Mouse (Mus musculus) midbrain, embryonic 14.5 days (tissue): Measurements from ENCODE around the gene Brat1. TPM values are rescaled to one million over a fixed set of nuclear protein-coding genes. Genes with fewer than 3 reads are reported as not detected.

Experiments
- ATAC-seq: fragments of 200-750 bp; cut with Nextera tagmentation; 2 replicates; pipeline ENCODE4 v1.8.0; 2017; ENCODE audit warnings: moderate number of reproducible peaks, moderate library complexity; ENCODE audit not compliant: low FRiP score, low TSS enrichment
- DNase-seq: peaks from one replicate; pipeline ENCODE4 v3.0.0-alpha.2; 2015
- H3K27ac ChIP-seq: fragments of 300-500 bp; sonication (generic); replicated peaks from 2 replicates; pipeline ENCODE4 v1.5.1; 2014; ENCODE audit warnings: mild to moderate bottlenecking, low read depth, low read length, moderate library complexity
- H3K27me3 ChIP-seq: fragments of 300-500 bp; sonication (generic); 2 replicates; pipeline ENCODE4 v1.6.1; 2014; ENCODE audit warnings: low read length, control low read depth, mixed read lengths; ENCODE audit not compliant: control insufficient read depth, insufficient read depth
- H3K36me3 ChIP-seq: fragments of 300-500 bp; sonication (generic); 2 replicates; pipeline ENCODE4 v1.6.1; 2014; ENCODE audit warnings: low read length, control low read depth; ENCODE audit not compliant: control insufficient read depth, insufficient read depth
- H3K4me1 ChIP-seq: fragments of 300-500 bp; sonication (generic); 2 replicates; pipeline ENCODE4 v1.6.1; 2014; ENCODE audit warnings: mild to moderate bottlenecking, antibody characterized with exemption, low read length, control low read depth; ENCODE audit not compliant: control insufficient read depth, insufficient read depth
- H3K4me2 ChIP-seq: fragments of 300-500 bp; sonication (generic); 2 replicates; pipeline ENCODE4 v1.6.1; 2014; ENCODE audit warnings: mild to moderate bottlenecking, low read length, moderate library complexity
- H3K4me3 ChIP-seq: fragments of 300-500 bp; sonication (generic); replicated peaks from 2 replicates; pipeline ENCODE4 v1.5.1; 2014; ENCODE audit warnings: low read depth, low read length
- H3K9ac ChIP-seq: fragments of 300-500 bp; sonication (generic); replicated peaks from 2 replicates; pipeline ENCODE4 v1.6.1; 2014; ENCODE audit warnings: mild to moderate bottlenecking, low read length, moderate library complexity
- H3K9me3 ChIP-seq: fragments of 300-500 bp; sonication (generic); 2 replicates; pipeline ENCODE4 v1.6.1; 2016; ENCODE audit warnings: low read length, control low read depth, mixed read lengths; ENCODE audit not compliant: control insufficient read depth
- WGBS: fragments of 180-500 bp; shearing (Covaris S2); extraction: QIAGEN DNeasy Blood & Tissue Kit; methylation state at CpG from one replicate; pipeline ENCODE4 v1.1.7; 2014; 5-methylcytosine and 5-hydroxymethylcytosine counted together
- polyA plus RNA-seq: library from polyadenylated mRNA; unstranded; fragments of >200 nt; fragmentation: Nextera tagmentation; extraction: Ambion mirVana; gene quantifications from 2 replicates; pipeline ENCODE4 v1.2.1, GENCODE M21; 2014

The Brat1 gene
- polyA plus RNA-seq, 1 experiment from 2014 or later = 19.0 TPM

DNA sequence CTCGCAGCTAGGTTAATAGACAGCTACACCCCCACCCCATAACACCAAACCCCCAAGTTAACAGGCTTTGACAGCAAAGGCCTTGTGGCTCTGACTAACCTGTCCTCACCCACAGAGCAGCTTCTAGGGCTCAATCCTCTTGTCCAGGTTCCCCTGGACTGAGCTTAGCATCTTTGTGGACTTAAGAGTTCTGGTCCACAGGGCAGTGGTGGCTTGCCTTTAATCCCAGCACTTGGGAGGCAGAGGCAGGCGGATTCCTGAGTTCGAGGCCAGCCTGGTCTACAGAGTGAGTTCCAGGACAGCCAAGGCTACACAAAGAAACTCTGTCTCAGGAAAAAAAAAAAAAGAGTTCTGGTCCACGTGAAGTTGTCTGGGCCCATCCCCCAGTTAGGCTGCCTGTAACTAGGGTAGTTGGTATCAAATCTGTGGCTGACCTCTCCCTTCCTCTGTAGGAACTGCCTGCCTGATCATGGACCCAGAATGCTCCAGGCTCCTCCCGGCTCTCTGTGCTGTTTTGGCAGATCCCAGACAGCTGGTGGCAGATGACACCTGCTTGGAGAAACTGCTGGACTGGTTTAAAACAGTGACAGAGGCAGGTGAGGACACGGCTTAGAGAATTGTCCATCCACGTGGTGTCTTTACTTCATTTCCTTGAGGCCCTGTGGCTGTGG lies 825 bp downstream of the Brat1 start:
- peaks cover 13% of the 10 kb centered on the region for H3K36me3 ChIP-seq
- ATAC-seq = no peak
- 69% methylated on average over 7 of the region's 7 CpGs for WGBS
- H3K9me3 ChIP-seq = no peaks in the 10 kb centered on the region
- peak overlapping the region; percentile 78; the same call in 1 of the 2 replicates for H3K27ac ChIP-seq
- H3K4me3 ChIP-seq = peak overlapping the region; percentile 56
- H3K4me2 ChIP-seq = peak overlapping the region; percentile 65
- peak overlapping the region; percentile 70 for H3K9ac ChIP-seq
- peaks cover 22% of the 10 kb centered on the region for H3K4me1 ChIP-seq
- no peak for DNase-seq
- H3K27me3 ChIP-seq = no peaks in the 10 kb centered on the region

DNA sequence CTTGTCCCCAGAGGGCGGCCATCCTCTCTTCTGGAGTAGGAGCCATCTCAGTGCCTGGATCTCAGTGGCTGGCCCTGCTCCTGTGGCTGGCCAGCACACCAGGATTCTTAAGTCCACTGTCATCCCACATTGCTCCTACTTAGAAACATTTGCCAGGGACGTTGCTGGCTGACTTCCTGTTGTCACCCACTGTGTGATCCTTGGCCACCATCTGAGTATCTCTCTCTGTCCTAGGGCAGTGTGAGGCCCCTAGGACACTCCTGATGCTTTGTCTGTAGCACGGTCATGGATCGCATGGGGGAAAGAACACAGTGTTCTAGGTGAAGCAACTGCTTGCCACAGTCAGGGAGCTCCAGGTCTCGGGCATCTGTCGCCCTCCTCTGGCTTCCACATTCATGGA lies 5.5 kb downstream of the Brat1 start:
- ATAC-seq (no peak), DNase-seq (no peak)
- Histone ChIP-seq H3K4me1 (peaks cover 8% of the 10 kb centered on the region), H3K27ac (no peak overlapping the region), H3K9ac (no peak overlapping the region), H3K9me3 (no peaks in the 10 kb centered on the region), H3K36me3 (peaks cover 59% of the 10 kb centered on the region), H3K4me2 (no peak overlapping the region), H3K4me3 (no peak overlapping the region), H3K27me3 (no peaks in the 10 kb centered on the region)
- 90% methylated on average over 6 of the region's 6 CpGs for WGBS

DNA sequence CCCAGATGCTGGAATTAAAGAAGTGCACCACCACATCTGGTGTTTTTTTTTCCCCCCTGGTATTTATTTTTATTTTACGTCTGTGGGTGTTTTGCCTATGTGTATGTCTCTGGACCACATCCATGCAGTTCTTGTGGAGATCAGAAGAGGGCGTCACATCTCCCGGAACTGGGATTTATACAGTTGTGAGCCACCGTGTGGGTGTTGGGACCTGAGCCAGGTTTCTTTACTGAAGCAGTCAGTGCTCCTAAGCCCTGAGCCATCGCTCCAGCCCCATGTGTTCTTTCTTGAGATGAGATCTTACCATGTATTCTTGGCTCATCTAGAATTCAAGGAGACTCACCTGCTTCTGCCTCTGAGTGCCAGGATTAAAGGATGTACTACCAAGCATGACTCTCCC lies 6.2 kb downstream of the Brat1 start:
- Histone ChIP-seq H3K4me2 (no peak overlapping the region), H3K27me3 (no peaks in the 10 kb centered on the region), H3K36me3 (peaks cover 67% of the 10 kb centered on the region), H3K27ac (no peak overlapping the region), H3K4me1 (0 out of 2 replicates have a peak, but pooled peaks cover under 1% of the 10 kb centered on the region), H3K4me3 (no peak overlapping the region), H3K9me3 (no peaks in the 10 kb centered on the region), H3K9ac (no peak overlapping the region)
- WGBS = 84% methylated on average over 5 of the region's 5 CpGs
- ATAC-seq = no peak
- DNase-seq = no peak

DNA sequence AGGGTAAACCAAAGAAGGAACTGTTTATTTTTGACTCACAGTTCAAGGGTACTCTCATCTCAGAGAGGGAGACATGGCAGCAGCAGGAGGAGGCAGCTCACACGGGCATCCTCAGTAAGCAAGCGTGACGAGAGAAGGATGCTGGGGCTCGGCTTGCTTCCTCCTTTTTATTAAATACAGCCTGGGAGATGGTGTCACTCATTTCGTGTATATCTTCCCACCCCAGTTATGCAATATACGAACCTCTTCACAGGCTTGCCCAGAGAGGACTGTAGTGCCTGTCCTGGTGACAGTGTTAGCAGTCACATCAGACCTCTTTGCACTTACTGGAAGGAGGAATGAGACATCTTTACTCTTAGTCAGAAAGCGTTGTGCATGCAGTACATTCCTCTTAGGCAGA lies 16.0 kb downstream of the Brat1 start:
- Histone ChIP-seq H3K4me2 (no peak overlapping the region), H3K9ac (no peak overlapping the region), H3K4me1 (no peaks in the 10 kb centered on the region), H3K36me3 (peaks cover 35% of the 10 kb centered on the region), H3K4me3 (no peak overlapping the region), H3K27ac (no peak overlapping the region), H3K9me3 (no peaks in the 10 kb centered on the region), H3K27me3 (no peaks in the 10 kb centered on the region)
- no peak for DNase-seq
- 77% methylated on average over 7 of the region's 7 CpGs for WGBS
- ATAC-seq = no peak

DNA sequence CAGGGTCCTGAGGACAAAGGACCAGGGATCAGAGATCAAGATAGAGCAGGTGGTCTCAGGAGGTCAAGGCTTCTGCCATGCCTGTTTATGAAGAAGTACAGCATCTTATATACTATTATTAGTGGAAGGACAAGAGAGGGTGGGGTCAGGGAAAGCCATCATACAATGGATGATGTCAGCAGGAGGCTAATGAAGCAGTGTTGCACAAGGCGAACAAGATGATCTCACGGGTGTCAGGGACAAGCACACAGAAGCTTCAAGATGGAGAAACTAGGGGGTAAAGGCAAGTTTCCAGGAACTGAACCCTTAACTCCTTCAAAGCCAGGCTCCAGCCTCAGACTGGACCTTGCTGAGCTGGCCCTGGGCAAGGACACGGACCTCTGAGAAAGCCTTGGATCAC lies 17.3 kb downstream of the Brat1 start:
- Histone ChIP-seq H3K4me1 (no peaks in the 10 kb centered on the region), H3K9ac (no peak overlapping the region), H3K27me3 (no peaks in the 10 kb centered on the region), H3K9me3 (no peaks in the 10 kb centered on the region), H3K4me2 (no peak overlapping the region), H3K4me3 (no peak overlapping the region), H3K27ac (no peak overlapping the region), H3K36me3 (peaks cover 21% of the 10 kb centered on the region)
- WGBS = 84% methylated on average over 3 of the region's 3 CpGs
- ATAC-seq (no peak), DNase-seq (no peak)

DNA sequence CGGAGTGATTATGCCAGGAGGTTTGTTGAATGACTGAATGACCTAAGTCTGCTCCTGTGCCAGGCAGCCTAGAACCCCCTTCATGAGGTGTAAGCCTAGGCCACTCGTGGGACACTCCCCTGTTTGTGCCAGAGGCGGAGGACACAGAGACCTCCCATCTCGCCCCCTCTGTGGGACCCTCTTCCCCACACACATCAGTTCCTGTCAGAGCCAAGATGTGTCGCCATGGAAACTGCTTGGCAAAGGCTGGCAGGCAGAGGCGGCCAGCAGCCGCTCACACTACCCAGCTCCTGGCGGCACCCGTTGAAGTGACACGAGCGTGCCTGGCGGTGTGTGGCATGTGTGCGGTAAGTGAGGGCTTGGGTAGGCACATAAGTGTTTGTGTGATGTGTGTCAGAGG lies 19.0 kb downstream of the Brat1 start, which contains the start of gene Amz1:
Gene Amz1 (plus strand): TSS at position 306 of the 400 bp plus-strand sequence.
- H3K9ac ChIP-seq = no peak within 1 kb of the TSS
- ATAC-seq (peak; percentile 71), DNase-seq (peak; percentile 82)
- H3K27ac ChIP-seq = no peak within 1 kb of the TSS
- no peaks in the 10 kb centered on the region for H3K27me3 ChIP-seq
- 49% methylated on average over 13 of the region's 13 CpGs for WGBS
- no peak within 1 kb of the TSS for H3K4me3 ChIP-seq
- no peaks in the 10 kb centered on the region for H3K9me3 ChIP-seq
- peaks cover 5% of the 10 kb centered on the region for H3K36me3 ChIP-seq
- no peaks in the 10 kb centered on the region for H3K4me1 ChIP-seq
- 0 out of 2 replicates have a peak within 1 kb of the TSS, but pooled peaks have one; percentile 8 for H3K4me2 ChIP-seq

DNA sequence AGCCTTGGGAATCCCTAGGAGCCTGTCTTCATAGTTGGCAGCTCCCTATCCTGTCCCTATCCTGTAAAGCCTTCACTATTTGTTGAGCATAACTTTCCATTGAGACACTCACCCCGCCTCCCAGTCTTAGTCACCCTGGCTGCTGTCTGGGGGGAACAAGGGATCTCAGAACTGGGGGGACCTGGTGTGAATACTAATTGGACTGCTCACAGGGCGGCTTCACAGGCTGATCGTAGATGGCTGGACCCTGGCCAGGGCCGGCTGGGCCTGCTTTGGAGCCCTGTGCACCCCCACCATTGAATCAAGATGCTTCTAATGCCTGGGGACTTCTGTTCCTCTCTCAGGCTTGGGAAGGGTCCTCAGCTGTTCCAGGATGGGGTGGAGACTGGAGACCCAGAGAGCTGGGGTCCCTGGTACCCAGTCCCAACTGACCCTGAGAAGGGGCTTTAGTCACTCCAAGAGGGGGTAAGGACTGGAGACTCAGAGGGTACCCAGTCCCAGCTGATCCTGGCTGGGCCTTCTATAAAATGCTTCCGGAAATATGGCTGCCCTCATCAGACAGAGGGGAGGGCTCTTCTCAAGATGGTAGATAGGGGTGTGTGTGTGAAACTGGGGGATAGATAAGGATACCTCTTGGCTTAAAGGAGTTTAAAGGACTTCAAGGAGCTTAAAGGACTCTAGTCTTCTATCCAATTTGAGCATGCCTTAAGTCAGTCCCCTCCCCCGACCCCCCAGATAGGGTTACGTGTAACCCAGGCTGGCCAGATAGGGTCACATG lies 21.4 kb downstream of the Brat1 start:
- Histone ChIP-seq H3K4me1 (no peaks in the 10 kb centered on the region), H3K27me3 (no peaks in the 10 kb centered on the region), H3K9ac (no peak overlapping the region), H3K4me3 (no peak overlapping the region), H3K36me3 (no peaks in the 10 kb centered on the region), H3K27ac (peak overlapping the region; percentile 66), H3K4me2 (no peak overlapping the region), H3K9me3 (no peaks in the 10 kb centered on the region)
- 66% methylated on average over 7 of the region's 7 CpGs for WGBS
- ATAC-seq (peak; percentile 66), DNase-seq (peak; percentile 79)

DNA sequence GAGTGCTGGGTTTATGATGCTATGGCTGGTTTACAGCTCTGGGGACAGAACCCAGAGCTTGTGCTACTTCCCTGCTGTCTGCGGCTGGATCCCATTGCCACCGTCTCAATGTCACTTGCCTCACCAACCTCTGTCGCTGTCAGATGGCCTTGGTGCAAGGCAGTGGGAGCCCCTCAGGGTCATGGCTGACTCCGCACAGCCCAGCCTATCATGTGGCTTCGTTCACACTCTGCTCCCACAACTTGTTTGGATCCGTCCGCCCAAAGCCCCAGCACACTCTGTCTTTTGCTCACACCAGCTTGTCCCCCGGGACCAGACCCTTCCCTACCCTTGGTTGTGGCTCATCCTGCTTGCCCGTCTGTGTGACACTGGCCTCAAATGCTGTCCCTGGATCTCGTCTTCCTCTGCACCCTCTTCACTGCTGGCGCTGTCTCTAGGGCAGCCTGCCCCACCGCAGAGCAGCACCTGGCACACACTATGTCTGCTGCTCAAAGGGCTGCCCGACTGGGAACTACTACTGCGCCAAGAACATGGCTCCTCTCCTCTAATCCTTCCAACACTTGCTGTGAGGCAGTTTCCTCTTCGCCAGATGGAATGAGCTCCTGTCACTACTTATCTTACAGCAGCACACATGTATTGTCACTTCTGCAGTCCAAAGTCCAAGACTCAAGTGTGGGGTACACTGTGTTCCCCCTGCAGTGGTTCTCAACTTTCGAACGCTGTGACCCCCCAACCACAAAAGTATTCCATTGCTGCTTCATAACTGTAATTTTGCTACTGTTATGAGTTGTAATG lies 22.3 kb downstream of the Brat1 start:
- no peaks in the 10 kb centered on the region for H3K4me1 ChIP-seq
- no peak overlapping the region; the same call in 1 of the 2 replicates for H3K27ac ChIP-seq
- no peak overlapping the region for H3K4me3 ChIP-seq
- DNase-seq = no peak
- no peak for ATAC-seq
- no peaks in the 10 kb centered on the region for H3K9me3 ChIP-seq
- no peaks in the 10 kb centered on the region for H3K27me3 ChIP-seq
- WGBS = 88% methylated on average over 17 of the region's 17 CpGs
- no peak overlapping the region for H3K9ac ChIP-seq
- no peaks in the 10 kb centered on the region for H3K36me3 ChIP-seq
- no peak overlapping the region for H3K4me2 ChIP-seq
